Mouse (Mus musculus) spleen, adult 2 months (tissue): Measurements from ENCODE around the gene Tomm6.

Experiments
- CTCF ChIP-seq: fragments of 200-500 bp; IDR thresholded peaks from 2 replicates; pipeline ENCODE4 v1.5.1; 2011; ENCODE audit warnings: mild to moderate bottlenecking, inconsistent platforms; ENCODE audit not compliant: insufficient read depth, insufficient read length, insufficient replicate concordance; ENCODE audit errors: extremely low read depth
- POLR2A ChIP-seq: fragments of 200-500 bp; IDR thresholded peaks from 2 replicates; pipeline ENCODE4 v1.6.1; 2011; ENCODE audit warnings: low read depth, low read length, inconsistent platforms

- TF ChIP-seq CTCF (no peak), POLR2A (no peak)
These were observed 16.5 kb upstream of the Tomm6 start for GRCm38 (mm10) chr17:47704692-47705091.
